Mouse (Mus musculus) R1 (cell line): ENCODE data around the gene Gm28043.
"Not testable (repeated sequence)": the region's sequence is repeated elsewhere in the genome, so short reads cannot be mapped to it uniquely, and the experiment has no call there.

Experiments used
- DNase-seq: peaks from one replicate; pipeline ENCODE4 v3.0.0-alpha.2; 2018; ENCODE audit warnings: low read depth, low spot score

Gm28043 gene

DNA sequence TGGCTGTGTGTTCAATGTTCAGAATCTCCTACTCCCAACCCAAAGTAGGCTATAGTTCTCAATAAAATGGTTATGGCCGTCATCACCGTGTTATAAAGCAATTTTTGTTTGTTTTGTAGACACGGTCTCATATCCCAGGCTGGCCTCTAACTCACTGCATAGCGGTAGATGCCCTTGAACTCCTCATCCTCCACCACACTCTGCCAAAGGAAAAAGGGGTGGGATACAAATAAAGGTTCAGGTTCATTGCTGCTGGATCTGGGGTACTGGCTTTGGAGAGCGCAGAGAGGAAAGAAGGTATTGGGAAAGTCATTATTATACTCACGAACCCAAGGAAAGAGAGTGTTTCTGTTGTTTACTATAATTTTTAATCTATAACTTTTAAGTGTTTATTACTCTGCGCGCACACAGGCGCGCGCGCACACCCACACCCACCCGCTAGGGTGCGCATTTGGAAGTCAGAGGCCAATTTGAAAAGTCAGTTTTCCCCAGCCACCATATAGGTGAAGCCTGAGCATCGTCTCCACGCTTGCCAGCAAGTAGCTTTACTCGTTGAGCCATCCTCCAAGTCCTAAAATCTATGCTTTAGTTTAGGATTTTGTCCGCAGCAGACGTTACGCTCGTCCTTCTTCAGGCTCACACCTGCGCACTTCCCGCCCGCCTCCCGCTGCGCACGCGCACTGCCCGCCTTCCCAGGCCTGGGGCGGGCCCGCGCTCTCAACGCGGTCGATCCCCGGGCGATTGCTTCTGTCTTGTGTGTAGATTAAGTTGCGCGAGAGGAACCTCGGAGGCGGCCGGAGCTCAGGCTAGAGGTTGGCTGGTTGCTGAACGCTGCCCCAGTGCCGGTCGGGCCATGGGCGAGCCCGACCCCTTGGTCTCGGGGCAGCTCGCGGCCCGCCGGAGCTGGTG is at the start of gene Gm28043, which contains the start of gene Rnf8:
Gene Gm28043 (plus strand): TSS at position 762 of the 909 bp plus-strand sequence.
Gene Rnf8 (plus strand): TSS at position 676 of the 909 bp plus-strand sequence.
- peak; percentile 96 for DNase-seq

DNA sequence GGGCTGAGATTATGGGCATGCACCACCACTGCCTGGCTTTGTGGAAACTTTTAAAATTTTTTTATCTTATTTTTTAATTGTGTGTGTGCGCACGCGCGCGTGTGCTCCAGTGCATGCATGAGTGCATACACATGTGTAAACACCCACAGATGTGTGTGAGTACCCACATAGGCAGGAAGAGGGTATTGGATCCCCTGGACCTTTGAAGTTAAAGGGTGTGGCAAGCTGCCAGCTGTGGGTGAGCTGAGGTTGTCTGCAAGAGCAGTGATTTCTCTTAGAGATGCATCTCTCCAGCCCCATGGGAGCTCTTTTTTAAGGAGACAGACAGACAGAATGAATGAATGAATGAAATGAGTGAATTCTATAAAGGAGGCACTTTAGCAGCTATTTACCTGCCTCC is 49.2 kb upstream of the Gm28043 start:
- DNase-seq, result no peak

DNA sequence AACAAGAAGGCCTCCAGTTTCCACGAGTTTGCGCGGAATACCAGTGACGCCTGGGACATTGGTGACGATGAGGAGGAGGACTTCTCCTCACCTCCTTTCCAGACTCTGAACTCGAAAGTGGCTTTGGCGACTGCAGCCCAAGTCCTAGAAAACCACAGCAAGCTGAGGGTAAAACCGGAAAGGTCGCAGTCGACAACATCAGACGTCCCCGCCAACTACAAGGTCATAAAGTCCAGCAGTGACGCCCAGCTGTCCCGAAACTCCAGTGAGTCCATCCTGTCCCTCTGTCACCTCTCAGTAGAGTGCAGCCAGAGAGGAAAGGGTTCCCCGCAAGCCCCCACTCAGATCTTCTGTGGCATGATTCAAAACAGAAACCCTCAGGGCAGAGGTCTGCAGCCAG is 46.2 kb upstream of the Gm28043 start:
- no peak for DNase-seq

DNA sequence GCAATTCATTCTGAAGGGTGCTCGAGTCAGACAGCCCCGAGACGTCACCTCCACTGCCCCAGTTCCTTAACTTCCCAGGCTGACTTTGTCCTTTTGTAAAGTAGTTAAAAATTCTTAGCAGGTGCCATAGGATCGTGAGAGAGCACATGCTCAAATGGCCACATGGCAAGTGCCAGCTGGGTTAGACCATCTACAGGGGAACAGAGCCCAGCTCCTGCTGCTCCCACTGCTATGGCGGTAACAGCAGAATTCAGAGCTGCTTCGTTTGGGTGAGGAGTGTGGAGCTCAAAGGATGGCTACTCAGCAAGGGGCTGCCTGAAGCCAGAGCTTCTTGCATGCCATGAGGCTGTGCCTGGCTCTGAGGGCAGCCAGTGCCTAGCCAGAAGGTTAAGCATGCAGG is 44.8 kb upstream of the Gm28043 start:
- DNase-seq, result no peak

DNA sequence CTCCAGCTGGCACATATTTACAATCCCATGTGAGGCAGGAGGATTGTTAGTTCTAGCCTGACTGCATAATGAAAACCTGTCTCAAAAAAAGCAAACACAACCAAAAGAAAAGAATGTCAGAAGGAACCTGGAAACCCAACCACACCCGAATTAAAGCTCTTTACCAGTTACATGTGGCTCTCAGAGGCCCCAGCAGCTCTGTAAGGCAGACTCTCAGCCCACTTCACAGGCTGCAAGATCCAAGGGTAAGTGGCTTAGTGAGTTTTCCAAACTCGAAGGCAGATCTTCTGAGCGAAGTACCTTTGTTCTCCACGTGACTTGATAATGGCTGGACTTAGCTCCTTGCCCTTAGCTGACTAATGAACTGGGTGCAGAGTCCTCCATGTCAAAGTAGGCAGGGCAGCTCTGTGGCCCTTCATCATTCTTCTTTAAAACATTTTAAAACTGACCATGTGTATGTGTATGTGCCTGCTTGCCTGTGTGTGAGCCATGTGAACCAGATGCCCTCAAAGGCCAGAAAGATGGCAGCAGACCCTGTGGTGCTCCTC is 35.0 kb upstream of the Gm28043 start:
- DNase-seq, result no peak

DNA sequence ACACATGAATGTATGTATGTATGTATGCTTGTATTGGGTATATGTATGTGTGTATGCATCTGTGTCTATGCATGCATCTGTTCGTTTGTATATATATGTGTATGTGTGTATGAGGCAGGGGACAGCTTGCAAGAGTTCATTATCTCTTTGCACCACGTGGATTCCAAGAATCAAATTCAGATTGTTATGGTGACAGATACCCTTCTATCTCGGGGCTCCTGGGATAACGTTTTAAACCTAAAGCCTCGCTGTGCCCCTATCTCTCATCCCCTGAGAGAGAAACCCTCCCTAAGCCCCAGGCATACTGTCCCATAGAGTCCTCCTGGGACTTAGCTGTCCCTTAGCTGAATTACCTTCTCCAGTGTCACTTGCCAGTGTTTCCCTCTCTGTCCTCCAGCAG is 31.1 kb upstream of the Gm28043 start:
- DNase-seq, result no peak

DNA sequence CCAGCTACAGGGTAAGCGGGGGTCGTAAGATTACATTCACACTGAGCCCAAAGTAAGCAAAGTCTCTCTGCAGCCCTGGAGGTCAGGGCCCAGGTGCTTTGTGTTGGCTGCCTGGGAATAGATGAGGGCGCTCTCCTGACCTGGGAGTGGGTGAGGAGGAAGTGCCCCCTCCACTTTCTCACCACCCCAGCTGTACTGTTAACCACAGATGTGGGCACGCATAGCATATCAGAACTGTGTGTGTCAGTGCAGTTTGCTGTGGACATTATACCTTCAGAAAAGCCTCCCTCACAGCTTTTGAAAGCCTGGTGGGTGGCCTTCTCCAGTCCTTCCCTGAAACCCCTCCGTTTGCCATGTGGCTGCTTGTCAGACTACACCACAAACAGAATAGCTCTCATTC is 30.4 kb upstream of the Gm28043 start:
- DNase-seq, result no peak

DNA sequence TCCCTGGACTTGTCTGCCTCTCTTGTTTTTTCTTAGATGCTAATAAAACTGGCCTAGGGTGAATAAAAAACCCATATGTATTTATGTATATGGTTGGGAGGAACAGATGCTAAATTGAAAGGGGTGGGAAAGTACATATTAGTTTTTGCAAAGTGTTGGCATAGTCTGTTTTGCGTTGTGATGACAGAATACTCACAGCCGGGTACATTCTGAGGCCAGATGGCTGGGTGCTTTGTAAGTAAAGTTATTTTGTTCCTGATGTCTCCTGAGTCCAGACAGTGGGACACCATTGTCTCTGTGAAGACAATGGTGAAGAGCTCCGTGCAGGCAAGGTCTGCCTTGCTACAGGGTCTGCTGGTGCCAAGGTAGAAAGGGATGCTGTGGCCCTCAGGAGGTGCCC is 29.9 kb upstream of the Gm28043 start:
- DNase-seq, result no peak

DNA sequence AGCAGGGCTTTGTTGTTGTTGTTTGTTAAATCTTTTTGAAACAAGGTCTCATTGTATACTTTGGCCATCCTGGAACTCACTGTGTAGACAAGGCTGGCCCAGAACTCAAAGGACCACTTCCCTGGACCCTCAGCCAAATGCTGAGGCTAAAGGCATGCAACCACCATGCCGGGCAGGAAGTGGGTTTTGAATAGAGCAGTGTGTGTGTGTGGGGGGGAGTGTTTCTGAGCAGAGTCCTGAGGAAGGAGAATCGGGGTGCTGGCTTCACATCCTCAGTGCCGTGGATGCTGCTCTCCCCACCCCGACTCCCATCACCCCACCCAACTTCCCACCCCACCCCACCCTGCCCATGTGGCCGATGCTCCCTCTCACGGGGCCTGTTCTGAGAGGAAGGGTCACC is 29.2 kb upstream of the Gm28043 start:
- no peak for DNase-seq

DNA sequence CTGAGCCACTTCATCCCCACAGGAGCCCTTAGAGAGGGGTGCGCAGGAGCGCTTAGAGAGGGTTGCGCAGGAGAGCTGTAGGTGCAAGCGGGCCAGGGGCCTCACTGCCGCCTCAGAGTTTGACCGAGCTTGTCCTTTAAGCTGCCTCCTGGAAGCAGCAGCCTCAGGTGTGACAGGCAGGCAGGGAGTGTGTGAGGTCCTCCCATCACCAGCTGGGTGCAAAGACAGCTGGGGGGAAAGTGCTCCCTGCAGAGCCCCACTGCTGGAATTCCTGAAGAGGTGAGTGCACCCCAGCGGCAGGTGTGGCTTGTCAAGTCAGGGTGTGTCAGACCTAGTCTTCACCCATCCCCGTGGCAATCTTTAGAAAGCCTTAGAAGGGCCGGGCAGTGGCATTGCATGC is 27.8 kb upstream of the Gm28043 start:
- no peak for DNase-seq

DNA sequence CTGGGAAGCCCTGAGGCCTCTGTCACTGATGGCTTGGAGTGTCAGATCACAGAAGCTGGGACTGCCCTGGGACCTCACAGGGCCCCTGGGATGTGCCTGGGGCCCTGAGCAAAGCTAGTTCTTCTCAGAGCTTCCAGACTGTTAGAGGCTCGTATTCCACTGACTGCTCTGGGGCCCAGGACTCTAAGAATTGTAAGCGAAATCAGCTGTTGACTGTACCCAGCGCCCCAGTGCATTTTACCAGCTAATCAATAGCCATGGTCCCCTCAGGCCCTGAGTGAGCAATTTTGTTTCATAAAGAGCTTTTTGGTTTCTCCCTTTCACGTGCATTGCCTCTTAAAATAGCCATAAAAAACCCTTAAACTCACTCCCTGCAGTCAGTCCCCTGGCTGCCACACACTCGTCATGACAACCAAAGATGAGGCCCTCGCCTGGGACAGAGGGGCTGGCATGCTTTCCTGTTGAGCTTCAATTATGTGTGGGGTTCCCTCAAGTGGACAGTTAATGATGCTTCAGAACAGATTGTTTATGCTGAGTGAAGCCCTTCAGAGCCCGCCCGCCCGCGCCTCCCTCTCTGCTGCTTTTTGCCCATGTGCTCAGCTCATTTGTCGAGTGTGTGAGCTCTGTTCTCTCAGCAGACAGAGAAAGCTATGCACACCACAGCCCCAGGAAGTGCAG is 25.3 kb upstream of the Gm28043 start:
- DNase-seq, result no peak

DNA sequence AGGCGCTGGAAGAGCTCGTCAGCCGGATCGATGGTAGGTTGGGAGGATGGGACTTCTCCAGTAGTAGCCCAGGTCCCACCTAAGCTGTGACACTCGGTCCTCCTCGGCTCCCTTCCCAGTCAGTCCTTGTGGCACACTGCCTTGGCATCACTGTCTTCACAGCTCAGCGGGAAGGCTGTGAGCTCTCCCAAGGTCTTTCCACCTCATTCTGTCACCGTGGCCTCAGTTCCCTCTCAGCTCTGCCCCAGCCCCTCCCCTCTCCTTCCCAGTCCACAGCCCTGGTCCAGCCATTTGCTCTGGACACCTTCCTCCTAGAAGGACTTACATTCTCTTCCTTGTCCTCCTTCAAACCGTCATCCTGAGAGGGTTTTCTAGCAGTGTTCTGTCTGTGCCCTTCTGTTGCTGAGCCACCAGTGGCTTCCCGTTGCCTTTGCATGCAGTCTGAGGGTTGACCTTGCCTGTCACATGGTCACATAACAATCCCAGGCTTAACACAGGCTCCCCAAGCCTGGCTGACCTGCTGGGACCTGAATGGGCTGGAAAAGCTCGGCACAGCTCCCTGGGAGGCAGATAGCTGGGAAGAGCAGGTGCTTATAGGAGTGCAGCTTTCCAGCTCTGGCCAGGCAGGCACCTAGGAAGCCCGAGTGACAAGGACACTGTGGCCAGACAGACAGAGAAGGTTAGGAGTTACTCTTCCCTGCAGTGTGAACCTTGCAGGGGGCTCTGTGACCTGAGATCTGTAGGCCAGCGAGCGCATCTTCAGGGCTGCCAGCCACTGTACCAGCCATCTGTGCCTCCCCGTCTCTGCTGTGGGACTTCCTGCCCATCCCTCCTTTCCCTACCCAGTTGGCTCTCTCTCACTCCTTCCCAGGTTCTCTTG is 18.5 kb upstream of the Gm28043 start:
- DNase-seq, result no peak

DNA sequence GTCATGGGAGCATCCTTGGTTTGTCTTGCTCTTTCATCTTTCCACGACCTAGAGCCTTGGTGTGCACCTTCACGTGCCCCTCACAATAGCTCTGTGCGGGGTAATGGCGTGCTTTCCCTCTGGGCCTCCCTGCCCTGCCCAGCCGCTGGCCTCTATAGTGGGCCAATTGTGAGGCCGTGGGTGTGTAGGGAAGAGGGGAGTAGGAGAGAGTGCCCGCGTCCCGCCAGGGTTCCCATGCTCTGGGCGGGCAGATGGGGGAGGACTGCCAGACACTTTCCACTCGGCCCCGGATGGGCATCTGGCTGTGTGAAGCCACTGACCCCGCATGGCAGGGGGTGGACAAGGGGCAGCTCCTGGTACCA is 17.9 kb upstream of the Gm28043 start:
- no peak for DNase-seq

DNA sequence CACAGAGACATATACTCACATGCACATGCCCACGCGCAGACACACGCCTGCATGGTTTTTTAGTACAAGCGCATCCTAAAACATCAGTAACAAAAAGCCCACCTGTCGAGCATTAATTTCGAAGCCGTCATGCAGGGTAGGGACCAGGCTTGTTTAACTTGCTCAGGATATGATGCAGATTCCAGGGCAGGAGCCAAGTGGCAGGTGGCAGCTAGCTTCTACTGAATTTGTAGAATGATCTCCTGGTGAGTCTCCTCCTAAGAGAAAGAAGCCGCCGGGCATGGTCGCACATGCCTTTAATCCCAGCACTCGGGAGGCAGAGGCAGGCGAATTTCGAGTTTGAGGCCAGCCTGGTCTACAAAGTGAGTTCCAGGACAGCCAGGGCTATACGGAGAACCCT is 15.6 kb upstream of the Gm28043 start:
- no peak for DNase-seq

DNA sequence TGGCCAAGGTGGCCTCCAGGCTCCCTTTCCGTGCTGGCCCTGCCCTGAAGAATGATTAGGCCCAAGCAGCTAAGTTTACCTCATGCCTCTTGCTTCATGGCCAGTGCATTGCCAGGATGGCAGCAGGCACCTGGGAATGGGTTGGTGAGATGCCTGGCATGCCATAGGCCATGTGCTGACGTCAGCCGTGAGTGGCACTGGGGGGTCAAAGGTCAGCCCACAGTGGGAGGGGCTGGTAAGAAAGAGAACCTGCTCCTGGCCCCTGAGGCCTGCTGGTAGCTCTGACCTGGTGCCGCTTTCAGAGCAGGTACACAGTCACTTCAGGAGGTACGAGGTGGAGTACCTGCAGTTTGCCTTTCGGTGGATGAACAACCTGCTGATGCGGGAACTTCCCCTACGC is 15.1 kb upstream of the Gm28043 start:
- DNase-seq, result no peak

DNA sequence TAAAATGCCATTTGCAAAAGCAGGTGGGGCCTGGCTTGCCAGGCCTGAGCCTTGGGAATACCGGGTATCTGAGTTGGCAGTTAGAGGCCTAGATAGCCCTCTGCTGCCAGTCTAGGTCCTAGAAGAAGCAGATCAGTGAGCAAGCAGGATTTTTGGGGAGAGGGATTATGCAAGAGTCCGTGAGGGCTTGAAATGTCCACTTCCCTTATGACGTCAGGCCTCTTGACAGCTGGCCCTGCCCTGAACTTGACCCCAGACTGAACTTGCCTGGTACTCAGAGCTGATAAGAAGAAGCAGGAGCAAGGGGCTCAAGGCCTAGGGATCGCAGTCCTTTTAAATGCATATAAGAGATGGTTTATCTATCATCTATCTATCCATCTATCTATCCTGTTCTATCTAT is 13.3 kb upstream of the Gm28043 start:
- no peak for DNase-seq

DNA sequence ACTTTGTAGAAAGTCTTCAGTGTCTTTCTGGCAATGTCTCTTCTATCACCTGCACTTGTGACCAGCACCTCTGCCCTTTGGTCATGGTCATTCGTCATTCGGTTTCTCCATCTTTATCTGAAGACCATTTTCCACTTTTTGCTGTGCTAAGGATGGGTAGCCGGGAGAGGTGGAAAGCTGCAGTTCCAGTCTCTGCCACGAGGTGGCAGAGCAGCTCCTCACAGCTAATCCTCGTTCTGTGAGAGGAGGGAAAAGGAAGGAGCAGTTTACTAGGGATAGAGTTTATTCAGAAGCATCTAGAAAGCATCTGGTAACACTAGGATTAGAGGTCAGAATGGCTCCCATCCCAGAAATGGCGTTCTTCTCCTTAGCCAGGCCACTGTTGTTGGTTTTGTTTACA is 11.4 kb upstream of the Gm28043 start:
- DNase-seq, result peak; percentile 76

DNA sequence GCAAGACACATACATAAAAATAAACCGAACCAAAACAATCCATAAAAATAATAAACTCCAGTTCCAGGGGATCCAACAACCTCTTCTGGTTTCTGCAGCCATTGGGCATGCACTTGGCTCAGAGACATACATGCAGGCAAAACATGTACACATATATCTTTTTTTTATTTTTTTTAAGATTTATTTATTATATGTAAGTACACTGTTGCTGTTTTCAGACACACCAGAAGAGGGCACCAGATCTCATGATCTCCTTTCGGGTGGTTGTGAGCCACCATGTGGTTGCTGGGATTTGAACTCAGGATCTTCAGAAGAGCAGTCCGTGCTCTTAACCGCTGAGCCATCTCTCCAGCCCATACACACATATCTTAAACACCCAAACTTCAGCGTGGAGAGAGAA is 1.2 kb upstream of the Gm28043 start:
- not testable (repeated sequence) for DNase-seq

DNA sequence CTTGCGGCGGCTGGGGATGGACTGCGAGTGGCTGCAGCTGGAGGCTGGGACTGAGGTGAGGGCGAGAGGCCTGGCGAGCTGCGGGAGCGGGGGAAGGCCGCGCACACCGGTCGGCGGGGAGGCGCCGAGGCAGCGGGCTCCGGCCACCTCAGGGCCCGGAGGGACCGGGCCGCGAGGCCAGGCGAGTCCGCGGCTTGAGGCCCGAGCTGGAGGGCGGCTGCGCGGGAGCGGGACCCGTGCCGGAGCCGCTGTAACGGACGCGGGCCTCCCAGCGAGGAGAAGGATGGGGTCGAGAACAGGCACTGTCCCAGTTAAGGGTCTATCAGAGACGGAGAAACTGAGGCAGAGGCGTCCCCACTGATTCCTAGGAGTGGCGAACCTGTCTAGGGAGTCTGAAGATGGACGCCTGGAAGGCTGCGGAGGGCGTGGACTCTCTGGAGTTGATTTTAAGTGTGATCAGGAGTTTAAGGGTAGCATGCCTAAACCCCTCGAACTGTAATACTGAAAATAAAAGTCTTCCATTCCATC is 412 bp downstream of the Gm28043 start:
- peak; percentile 35 for DNase-seq

DNA sequence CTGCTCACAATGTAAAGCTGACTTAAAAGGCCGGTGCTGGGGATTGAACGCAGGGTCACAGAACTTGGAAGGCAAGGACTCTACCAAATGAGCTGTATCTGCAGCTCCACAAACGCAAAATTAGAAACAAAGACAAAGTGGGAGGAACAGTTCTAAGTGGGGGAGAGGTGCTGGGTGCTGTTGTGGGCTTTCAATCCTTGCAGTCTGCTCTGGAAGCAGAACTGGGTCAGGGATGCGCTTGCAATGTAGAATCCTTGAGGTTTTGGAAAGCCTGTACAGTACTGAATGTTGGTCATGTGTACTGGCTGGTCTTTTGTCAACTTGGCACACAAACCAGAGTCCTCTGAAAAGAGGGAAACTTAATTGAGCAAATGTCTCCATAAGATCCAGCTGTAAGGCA is 940 bp downstream of the Gm28043 start:
- no peak for DNase-seq

DNA sequence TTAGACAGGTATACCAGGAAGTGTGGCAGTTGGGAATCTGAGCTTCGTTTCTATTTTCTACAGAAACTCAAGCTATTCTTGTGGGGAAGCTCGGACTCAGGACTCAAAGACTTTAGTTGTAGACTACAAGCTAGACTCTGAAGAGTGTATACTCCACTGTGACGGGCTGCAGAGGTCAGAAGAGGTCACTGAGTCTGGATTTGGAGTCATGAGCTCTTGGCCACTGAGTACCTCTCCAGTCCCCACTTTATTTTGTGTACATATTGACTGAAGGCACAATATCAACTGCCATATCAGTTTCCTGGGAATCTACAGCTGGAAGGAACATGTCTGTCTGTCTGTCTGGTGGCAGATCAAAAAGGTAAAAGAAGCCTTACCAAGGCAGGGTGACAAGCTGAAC is 4.6 kb downstream of the Gm28043 start:
- DNase-seq, result no peak

DNA sequence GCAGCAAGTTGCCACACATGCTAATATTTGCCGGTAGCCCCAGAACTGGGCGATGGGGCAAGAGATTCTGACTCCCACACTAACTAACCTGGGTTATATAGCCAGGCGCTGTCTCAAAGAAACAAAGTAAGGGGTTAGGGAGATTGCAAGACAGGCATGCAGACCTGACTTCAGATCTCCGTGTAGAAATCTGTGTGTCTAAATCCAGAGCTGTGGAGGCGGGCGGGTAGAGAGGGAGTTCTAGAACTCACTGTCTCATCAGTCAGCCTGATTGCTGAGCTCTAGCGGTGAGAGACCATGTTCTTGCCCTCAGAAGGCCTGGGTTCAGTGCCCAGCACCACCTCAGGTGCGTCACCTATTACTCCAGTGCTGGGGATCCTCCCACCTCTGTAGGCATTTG is 8.8 kb downstream of the Gm28043 start:
- no peak for DNase-seq
